Mouse (Mus musculus) frontal cortex, postnatal 25 days (tissue): Measurements from ENCODE around the gene Pcsk4.
A peak's percentile ranks its signal among the peaks of the same experiment; 100 is the strongest.
"Not testable (repeated sequence)": the region's sequence is repeated elsewhere in the genome, so short reads cannot be mapped to it uniquely, and the experiment has no call there.

Experiments
- DNase-seq, 2 experiments: peaks; one replicate each; pipeline ENCODE4 v3.0.0; 2022; ENCODE audit warnings: low spot score in 2 of 2

Pcsk4 gene

GRCm38 (mm10) chr10:80348244-80348781, 19.0 kb upstream of the Pcsk4 start, which contains the start of gene Adamtsl5:
Adamtsl5 (minus strand) TSS chr10:80348412.
- DNase-seq, result no peak

GRCm38 (mm10) chr10:80347514-80347967, 18.2 kb upstream of the Pcsk4 start:
- DNase-seq, result no peak

- DNase-seq, result not testable (repeated sequence)
Observed at GRCm38 (mm10) chr10:80345929-80346328, 16.6 kb upstream of the Pcsk4 start.

- no peak for DNase-seq
Observed at GRCm38 (mm10) chr10:80345122-80345521, 15.8 kb upstream of the Pcsk4 start.

GRCm38 (mm10) chr10:80344131-80344661, 14.9 kb upstream of the Pcsk4 start:
- DNase-seq, result no peak

GRCm38 (mm10) chr10:80343425-80343895, 14.2 kb upstream of the Pcsk4 start:
- no peak for DNase-seq

GRCm38 (mm10) chr10:80342749-80343424, 13.6 kb upstream of the Pcsk4 start:
- DNase-seq, result no peak

GRCm38 (mm10) chr10:80342305-80342748, 13.0 kb upstream of the Pcsk4 start:
- no peak for DNase-seq

GRCm38 (mm10) chr10:80341491-80342304, 12.4 kb upstream of the Pcsk4 start:
- DNase-seq, result no peak

- DNase-seq, result no peak
Observed at GRCm38 (mm10) chr10:80341026-80341425, 11.7 kb upstream of the Pcsk4 start.

GRCm38 (mm10) chr10:80339941-80340750, 10.8 kb upstream of the Pcsk4 start:
- peak; percentile 85 to 89 for DNase-seq

GRCm38 (mm10) chr10:80336263-80336662, 7.0 kb upstream of the Pcsk4 start:
- no peak for DNase-seq

GRCm38 (mm10) chr10:80332525-80332989, 3.3 kb upstream of the Pcsk4 start:
- DNase-seq, result no peak

GRCm38 (mm10) chr10:80331636-80332524, 2.6 kb upstream of the Pcsk4 start:
- DNase-seq, result no peak

- DNase-seq, result no peak
Observed at GRCm38 (mm10) chr10:80330888-80331287, 1.6 kb upstream of the Pcsk4 start.

GRCm38 (mm10) chr10:80330084-80330483, 786 bp upstream of the Pcsk4 start:
- DNase-seq, result no peak

GRCm38 (mm10) chr10:80325045-80325444, 4.3 kb downstream of the Pcsk4 start:
- no peak for DNase-seq

GRCm38 (mm10) chr10:80324120-80325037, 4.9 kb downstream of the Pcsk4 start:
- no peak for DNase-seq
